Mouse (Mus musculus) megakaryocyte, embryonic 14.5 days (primary cell): Measurements from ENCODE around the gene Rag1.

Experiments
- FLI1 ChIP-seq: IDR thresholded peaks from 2 replicates; pipeline ENCODE4 v1.6.1; 2012; ENCODE audit warnings: low read length, inconsistent platforms, mixed read lengths
- GATA1 ChIP-seq: IDR thresholded peaks from 3 replicates; pipeline ENCODE4 v1.6.1; 2012; ENCODE audit warnings: mixed read lengths, low read length, inconsistent platforms, borderline replicate concordance

DNA sequence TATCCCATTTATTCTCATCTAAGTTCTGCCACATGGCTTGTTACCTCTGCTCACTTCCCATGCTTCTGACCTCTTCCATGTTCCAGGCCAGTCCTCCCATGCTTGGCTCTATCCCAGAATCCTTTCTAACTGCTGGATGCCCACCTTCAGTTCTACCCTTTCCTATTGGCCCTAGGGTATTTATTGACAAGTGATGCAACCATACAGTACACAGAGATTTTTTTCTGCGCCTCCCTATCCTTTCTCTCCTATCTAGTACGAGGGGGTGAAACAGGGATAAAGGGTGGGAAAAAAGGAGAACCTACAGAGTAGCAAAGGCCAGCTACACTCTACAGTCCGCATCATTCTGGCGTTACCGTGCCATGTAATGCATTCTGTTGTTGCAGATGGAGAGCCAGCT lies 38.7 kb upstream of the Rag1 start:
- TF ChIP-seq GATA1 (no peak), FLI1 (no peak)
